Mouse (Mus musculus): ENCODE results near the gene Tbc1d22a. TPM values are rescaled to one million over a fixed set of nuclear protein-coding genes. Genes with fewer than 3 reads are reported as not detected.

Tbc1d22a gene
- total RNA-seq, 2 experiments from 2014 or later = 16.5 to 20.6 TPM

DNA sequence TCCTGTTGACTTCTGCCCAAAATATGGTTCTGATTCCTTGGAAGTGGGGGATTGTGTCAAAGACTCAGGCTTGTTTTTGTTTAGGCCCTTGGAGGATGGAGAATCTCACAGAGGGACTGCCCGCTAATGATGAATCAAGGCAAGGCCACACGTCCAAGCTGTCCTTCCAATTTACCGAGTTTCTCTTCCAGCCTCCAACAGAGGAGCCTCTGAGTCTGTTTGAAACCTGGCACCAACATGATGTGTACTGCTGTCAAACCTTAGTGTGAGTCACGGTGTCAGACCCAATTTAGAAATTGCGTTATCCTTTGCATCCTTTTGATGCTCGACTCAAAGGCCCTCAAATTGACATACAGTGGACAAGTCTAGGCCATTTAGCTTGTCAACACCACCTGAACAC lies 126.5 kb downstream of the Tbc1d22a start:
- DNase-seq = no peak

DNA sequence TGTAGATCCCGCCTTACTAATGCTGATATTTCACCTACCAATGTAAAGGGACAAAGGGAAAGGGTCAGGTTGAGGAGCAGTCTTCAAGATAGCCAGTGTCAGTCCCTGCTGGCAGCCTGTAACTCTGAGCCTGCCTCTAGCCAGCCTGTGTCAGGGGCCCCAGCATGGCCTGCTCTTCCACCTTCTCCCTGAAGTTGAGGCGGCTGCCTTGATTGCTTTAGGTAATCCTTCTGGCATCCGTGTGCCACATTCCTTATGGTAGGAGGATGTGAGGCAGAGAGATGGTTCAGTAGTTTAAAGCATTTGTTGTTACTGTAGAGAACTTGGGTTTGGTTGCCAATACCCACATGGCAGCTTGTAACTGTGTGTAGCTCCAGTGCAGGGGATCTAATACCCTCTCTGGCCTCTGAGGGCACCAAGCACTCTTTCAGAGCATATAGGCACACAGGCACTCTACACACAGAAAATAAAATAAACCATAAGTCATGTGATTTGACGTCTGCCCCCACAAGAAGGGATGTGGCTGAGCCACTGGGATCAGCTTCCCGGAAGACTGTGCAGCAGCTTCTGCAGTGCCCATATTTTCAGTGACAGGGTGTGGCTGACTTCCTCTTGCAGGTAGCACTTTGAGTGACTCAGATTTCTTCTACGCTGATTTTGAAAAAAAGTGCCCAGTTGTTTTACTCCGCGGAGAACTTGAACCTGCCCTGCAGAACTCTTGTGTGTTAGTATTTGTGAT lies 128.5 kb downstream of the Tbc1d22a start:
- no peak for DNase-seq

GRCm38 (mm10) chr15:86344906-86345331 lies 130.7 kb downstream of the Tbc1d22a start:
- no peak for DNase-seq

GRCm38 (mm10) chr15:86345907-86346306 lies 131.6 kb downstream of the Tbc1d22a start:
- no peak for DNase-seq

GRCm38 (mm10) chr15:86346606-86347005 lies 132.3 kb downstream of the Tbc1d22a start:
- no peak for DNase-seq

DNA sequence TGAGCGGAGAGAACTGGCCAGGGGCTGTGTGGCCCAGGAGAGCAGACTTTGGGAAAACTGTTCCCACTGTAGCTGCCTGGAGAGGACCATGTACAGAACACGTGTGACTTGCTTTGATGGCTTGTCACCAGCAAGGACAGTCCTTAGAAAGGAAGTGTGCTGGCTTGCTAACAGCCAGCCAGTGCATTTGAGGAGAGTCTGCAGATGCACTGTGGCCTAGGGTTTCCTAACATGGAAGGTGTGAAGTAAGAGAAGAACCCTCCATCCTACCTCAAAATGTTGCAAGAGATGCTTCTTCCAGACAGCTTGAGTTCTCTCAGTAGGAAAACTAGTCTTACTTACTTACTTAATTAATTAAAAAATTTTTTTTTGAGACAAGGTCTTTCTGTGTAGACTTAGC lies 140.7 kb downstream of the Tbc1d22a start:
- DNase-seq = no peak

- no peak for DNase-seq
Observed at GRCm38 (mm10) chr15:86355857-86356256, 141.6 kb downstream of the Tbc1d22a start.

- DNase-seq = no peak
Observed at GRCm38 (mm10) chr15:86360376-86360775, 146.1 kb downstream of the Tbc1d22a start.

DNA sequence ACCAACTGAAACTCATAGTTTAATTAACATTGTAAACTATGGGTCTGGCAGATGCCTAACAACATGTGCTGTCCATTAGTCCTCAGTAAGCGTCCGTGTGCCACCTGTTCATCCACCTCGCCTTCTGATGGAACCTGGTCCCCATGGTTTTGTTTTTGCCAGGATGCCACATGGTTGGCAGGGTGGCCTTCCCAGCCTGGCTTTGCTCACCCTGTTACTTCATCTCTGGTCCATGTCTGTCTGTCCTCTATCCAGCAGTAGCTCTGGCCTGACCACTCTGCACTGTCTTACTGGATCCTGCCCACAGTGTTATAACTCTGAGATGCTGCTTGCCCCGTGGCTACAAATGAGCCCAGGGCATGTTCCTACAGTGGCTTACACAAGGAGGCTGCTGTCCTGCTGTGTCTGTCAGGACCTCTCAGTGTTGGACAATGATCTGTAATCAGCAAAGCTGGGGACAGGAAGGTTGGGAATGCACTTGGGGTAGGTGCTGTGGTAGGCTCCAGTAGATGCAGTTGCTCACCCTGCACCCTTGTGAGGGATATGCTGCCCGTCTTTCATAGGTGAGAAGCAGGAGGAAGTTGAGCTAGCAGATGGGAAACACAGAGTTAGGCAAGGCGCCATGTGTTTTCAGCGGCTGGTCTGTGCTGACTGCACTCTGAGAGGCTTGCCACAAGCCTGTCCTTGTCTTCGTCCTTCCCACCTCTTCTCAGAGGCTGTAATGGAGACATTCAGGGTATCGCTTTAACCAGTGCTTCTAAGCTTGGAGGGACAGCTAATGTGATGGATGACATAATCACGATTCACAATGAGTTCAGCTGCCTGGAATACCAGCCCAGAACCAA lies 148.3 kb downstream of the Tbc1d22a start:
- peak; percentile 17 for DNase-seq

- no peak for DNase-seq
Observed at GRCm38 (mm10) chr15:86363841-86364295, 149.6 kb downstream of the Tbc1d22a start.

- DNase-seq = no peak
Observed at GRCm38 (mm10) chr15:86364948-86365658, 150.8 kb downstream of the Tbc1d22a start.

DNA sequence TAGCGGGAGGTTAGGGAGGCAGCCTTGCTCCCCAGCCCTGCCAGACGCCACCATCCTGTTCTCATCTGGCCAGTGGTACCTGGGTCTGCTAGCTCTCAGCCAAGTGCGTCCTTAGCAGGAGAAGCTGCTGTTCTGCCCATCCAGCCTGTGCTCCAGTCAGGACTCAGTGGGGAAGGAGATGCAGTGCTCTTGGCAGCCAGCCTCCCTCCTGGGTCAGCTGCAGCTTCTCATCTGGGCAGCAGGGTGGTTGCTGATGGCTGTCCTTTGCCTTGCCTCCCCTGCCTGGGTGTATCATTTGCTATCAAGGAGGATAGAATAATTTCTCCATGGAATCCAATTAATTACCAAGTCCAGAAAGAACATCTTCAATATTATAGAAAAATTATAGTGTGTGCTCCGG lies 152.5 kb downstream of the Tbc1d22a start:
- DNase-seq = no peak

- DNase-seq = peak; percentile 34
Observed at GRCm38 (mm10) chr15:86367247-86367646, 153.0 kb downstream of the Tbc1d22a start.

GRCm38 (mm10) chr15:86370846-86371245 lies 156.6 kb downstream of the Tbc1d22a start:
- DNase-seq = no peak

DNA sequence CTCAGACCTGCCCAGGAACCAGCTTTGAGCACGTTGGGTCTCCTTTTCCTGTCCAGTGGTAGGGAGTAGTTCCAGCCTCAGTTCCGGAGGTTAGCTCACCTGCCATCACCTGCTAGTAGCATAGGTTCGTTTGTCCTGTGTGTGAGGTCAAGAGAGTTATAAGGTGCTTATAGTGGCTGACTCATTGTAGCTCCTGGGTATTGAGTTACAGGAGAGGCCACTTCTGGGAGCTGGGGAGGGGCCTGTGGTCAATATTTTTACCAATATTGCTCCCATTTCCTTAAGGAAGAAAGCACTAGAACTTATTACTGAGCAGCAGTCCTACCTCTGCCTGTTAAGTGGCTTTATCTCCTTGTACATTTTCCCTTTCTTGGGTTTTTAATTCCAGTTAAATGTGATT lies 161.0 kb downstream of the Tbc1d22a start:
- DNase-seq = no peak

DNA sequence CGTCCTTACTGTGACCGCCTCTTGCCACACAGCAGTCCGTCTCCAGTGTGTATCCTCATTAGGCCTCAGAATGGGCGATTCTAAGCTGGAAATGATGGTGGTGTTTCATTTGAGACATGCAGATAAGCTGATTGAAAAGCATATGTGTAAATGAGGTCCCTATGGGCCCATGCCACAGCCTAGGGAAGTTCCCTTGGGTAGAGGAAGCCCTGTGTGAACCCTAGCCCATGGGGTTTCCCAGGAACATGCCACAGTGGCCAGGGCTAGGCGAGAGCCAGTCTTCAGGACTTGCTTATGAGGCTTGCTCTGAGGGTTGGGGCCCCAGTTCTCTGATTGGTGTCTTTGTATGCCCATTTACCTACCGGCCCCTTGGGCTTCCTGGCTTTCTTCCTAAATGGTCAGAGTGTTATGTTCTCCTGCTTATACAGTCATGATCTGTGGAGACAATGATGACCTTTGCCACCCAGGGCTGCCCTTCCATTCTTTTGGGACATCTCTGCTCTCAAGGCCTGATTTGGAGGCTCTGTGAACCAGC lies 161.7 kb downstream of the Tbc1d22a start:
- no peak for DNase-seq

- no peak for DNase-seq
Observed at GRCm38 (mm10) chr15:86383278-86383677, 169.0 kb downstream of the Tbc1d22a start.

GRCm38 (mm10) chr15:86385436-86385835 lies 171.2 kb downstream of the Tbc1d22a start:
- DNase-seq = no peak

DNA sequence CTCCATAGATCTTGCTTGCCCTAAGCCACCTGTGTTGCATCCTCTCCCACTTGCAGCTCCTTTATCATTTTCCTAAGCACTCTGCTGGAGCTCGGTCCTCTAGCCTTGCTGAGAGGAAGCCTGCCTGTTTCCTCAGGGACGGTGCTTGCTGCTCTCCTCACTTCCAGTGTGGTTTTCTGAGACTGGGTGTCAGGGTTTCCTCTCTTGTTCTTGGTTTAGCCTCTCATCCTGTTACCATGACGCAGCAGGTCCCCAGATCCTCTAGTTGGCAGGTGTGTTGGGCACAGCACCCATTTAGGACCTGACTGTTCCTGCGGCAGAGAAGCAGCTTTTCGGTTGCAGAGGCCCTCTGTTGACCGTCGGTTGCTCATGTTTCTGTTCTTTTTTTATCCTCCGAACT lies 172.1 kb downstream of the Tbc1d22a start:
- no peak for DNase-seq

- no peak for DNase-seq
Observed at GRCm38 (mm10) chr15:86388597-86388996, 174.3 kb downstream of the Tbc1d22a start.

DNA sequence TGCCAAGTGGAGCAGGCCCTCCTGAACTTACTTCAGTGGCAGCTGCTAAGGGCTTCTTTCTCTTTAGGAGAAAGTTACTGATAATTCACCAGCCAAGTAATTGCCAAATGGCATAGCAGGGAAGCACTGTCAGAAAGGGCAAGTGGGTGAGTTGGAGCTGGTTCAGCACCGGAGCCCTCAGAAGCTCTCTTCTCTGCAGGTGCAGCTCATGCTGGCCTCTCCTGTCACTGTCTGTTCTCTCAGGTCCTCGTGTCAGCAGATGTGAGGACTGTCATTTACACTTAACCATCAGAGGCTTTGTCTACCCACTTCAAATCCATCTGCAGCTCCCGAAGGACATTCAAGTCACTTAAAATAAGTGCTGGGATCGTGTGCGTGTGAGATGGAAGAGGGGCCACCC lies 190.6 kb downstream of the Tbc1d22a start:
- no peak for DNase-seq

GRCm38 (mm10) chr15:86405527-86405926 lies 191.3 kb downstream of the Tbc1d22a start:
- DNase-seq = peak; percentile 66

- peak; percentile 41 for DNase-seq
Observed at GRCm38 (mm10) chr15:86409352-86409751, 195.1 kb downstream of the Tbc1d22a start.

All from heart, postnatal 4 days (tissue).